Mouse (Mus musculus): Measurements from ENCODE around the gene Ndufv1.
A peak's percentile ranks its signal among the peaks of the same experiment; 100 is the strongest.

The Ndufv1 gene

GRCm38 (mm10) chr19:4001752-4002151 is 10.9 kb downstream of the Ndufv1 start:
- no peak for DNase-seq (ENCODE audit: low spot score)

DNA sequence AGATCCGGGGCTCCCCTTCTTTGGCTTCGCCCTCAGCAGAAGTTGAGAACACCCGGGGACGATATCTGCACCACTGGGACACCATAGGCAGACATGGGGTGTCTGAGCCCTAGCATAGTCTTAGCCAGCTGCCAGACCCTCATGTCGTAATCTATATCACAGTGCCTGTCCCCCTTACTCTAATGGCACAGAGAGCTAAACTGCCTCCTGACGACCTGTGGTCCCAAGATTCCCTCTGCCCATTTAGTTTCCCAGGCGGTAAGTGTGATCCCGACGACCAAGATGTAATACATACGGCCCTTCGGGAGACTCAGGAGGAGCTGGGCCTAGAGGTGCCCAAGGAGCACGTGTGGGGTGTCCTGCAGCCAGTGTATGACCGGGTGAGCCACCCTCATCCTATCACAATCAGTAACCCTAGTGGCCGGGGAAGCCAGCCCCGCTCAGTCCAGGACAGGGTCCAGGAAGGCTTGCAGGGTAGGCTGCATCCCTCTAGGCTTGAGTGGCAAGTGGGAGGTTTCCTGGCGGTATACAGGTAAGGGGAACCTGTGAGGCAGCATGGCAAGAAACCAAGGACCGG is 11.6 kb downstream of the Ndufv1 start:
- DNase-seq (ENCODE audit: low spot score), result no peak

- peak; percentile 98 for DNase-seq (ENCODE audit: low spot score)
Measured at GRCm38 (mm10) chr19:4000119-4000900, 12.3 kb downstream of the Ndufv1 start, which contains the start of the genes Nudt8 and Gm49405. Gene Nudt8 (plus strand): TSS chr19:4000580. Gene Gm49405 (plus strand): TSS chr19:4000626.

DNA sequence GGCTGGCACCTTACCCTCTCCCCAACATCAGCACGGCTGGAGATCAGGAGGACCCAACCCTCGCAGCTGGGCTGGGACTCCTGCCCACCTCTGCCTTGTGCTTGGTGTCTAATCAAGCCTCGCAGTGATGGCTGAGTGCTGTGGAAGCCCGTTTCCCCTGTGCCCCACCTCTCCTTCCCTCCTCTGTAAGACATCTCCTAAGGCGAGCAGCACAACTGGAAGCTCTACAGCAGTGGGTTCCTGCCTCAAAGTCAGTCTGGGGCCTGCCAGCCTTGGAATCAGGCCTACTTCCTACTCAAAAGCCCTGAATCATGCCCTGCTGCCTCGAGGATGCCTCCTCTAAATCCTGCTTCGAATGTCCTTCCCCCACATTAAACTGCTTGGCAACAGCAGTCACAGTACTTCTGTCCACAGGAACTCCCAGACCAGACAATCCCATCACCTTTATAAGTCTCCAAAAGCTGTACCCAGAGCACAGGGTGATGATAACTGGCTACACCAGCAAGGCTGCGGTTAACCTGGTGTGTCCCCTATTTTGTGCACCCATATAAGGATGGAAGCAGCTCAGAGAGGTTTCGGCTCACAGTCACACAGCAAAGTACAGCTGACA is 13.4 kb downstream of the Ndufv1 start:
- no peak for DNase-seq (ENCODE audit: low spot score)

DNA sequence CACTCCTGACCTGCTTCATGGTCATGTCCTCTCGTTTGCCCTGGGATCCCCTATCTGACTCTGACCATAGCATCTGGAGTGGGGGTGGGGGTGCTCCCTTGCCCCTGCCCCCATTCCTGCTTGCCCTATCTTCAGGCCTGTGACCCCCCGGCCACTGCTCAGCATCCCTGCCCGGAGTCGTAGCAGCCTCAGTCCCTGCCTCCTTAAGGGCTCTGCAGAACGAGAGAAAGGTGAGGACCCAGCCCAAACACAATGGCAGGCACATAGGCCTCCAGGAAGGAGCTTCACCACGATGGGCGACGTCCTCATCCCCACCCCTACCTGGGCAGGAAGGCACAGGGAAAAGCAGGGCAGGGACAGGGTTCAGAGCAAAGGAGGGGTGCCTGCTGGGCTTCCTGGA is 14.3 kb downstream of the Ndufv1 start:
- no peak for DNase-seq (ENCODE audit: low spot score)

DNA sequence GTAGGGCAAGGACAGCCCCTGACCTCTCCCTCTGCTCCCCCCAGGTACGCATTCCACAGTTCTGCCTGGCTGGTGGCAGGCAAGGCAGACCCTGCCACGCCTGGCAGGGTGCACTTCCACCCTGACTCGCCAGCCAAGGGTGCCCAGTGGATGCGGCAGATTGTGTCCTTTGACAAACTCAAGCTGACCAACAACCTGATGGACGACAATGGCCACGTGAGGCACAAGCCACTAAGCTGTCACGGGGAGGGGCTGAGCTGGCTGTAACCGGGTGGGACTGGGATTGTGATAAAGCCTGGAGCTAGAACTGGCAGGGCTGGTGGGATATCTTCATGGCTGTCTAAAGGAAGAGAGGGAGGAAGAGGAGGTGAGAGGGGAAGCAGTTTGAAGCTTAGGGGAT is 15.4 kb downstream of the Ndufv1 start:
- DNase-seq (ENCODE audit: low spot score), result no peak

DNA sequence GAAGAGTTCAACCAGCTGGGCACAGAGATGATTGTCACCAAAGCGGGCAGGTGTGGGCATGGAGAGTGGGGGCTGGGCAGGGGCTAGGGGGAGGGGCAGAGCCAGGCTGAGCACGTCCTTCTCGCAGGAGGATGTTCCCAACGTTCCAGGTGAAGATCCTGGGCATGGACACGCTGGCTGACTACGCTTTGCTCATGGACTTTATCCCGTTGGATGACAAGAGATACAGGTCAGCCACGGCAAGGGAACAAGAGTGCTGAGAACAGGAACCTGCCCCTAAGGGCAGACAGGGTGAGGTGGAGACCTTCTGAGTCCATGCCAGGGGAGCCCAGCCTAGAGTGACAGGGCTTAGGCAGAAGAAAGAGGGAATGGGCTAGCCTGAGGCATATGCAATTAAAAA is 15.9 kb downstream of the Ndufv1 start:
- DNase-seq (ENCODE audit: low spot score), result no peak

DNA sequence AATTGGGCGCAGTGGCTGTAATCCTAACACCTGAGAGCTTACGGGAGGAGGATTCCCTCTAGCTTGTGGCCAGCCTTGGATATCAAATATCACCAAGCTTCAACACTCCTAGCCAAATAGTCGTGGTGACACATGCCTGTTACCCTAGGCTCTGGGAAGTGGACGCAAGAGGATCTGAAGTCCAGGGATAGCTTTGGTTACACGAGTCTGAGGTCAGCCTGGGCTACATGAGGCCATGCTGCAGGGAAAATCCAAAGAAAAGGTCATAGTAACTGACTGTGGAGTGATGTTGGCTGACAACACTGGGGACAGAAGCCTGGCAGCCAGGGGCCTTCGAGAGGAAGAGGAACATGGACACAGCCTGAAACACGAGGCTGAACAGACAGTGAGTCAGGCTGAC is 16.5 kb downstream of the Ndufv1 start:
- DNase-seq (ENCODE audit: low spot score), result no peak

DNA sequence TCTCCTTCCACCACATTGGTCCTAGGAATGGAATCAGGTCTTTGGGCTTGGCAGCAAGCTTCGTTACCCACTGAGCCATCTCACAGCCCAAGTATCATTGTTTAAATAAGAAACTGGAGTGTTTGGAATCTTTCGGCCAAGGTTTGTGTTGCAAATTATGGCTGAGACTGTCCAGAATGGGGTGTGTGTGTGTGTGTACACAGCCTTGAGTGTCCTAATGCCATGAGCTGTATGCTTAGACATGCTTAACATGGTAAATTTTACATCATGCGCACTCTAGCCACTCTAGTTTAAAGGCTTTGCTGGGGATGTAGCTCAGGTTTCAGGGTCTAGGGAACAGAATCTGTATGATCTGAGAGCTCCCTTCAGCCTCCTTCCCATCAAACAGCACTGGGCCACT is 17.1 kb downstream of the Ndufv1 start:
- DNase-seq (ENCODE audit: low spot score), result peak; percentile 36

- DNase-seq (ENCODE audit: low spot score), result no peak
Measured at GRCm38 (mm10) chr19:3994932-3995331, 17.7 kb downstream of the Ndufv1 start.

DNA sequence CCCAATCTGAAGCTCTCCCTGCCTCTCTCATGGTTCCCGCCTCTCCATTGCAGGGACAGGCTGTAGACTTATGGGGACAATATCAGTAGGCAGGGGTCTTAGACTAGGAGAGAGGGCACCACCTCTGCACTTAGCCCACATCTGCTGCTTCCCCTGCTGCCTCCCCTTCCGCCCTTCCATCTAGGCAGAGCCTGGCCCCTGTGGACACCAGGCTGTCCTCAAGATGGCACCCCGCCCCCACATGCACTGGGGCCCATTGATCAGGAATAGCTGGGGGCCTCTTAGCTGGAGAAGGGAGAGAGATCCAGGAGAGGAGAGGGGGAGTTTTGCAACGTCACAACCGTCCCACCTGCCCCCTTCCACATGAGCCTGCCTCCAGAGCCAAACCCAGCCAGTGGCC is 20.2 kb downstream of the Ndufv1 start, which contains the start of gene Tbx10:
Gene Tbx10, plus strand, starts transcription at position 337 of the 400 bp plus-strand sequence.
- DNase-seq (ENCODE audit: low spot score), result no peak

DNA sequence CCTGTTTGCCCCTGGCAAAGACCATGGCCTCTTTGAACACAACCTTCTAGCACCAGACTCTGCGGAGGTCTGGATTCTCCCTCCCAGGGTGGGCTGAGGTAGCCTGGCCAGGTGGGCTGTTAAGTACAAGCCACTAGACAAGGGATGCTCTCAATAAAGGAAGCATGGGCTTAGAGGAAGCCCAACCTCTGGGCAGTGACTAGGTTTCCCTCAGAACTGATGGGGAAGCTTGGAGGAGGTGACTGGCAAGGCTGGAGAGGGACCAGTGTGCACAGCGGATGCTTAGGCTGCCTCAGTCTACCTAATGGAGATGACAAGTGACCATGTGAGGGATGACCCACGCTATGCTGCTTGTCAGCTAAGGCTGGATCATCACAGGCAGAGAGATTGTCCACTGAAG is 20.6 kb downstream of the Ndufv1 start:
- no peak for DNase-seq (ENCODE audit: low spot score)

GRCm38 (mm10) chr19:3991562-3991961 is 21.0 kb downstream of the Ndufv1 start:
- DNase-seq (ENCODE audit: low spot score), result no peak

- DNase-seq (ENCODE audit: low spot score), result no peak
Measured at GRCm38 (mm10) chr19:3990804-3991203, 21.8 kb downstream of the Ndufv1 start.

GRCm38 (mm10) chr19:3988750-3989149 is 23.9 kb downstream of the Ndufv1 start:
- DNase-seq (ENCODE audit: low spot score), result no peak

DNA sequence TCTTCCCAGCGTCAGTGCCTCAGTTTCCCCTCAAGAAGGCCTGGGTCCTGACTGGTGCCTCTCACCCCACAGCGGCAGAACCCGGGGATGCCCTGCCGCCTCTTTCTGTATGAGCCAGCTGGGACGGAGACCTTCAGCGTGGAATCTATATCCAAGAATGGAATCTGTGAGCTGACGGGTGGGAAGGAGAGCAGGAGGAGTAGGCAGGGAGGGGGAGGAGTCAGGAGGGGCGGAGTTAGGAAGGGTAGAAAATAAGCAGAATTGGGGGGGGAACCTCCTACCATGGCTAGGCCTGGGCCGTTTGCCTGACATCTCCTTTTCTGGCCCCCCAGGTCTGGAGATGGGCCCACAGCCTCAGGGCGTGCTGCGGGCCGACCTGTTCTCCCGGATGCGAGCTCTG is 24.5 kb downstream of the Ndufv1 start:
- DNase-seq (ENCODE audit: low spot score), result no peak

- peak; percentile 87 for DNase-seq (ENCODE audit: low spot score)
Measured at GRCm38 (mm10) chr19:3986334-3986733, 26.3 kb downstream of the Ndufv1 start, which contains the start of gene Acy3. Gene Acy3 (plus strand): TSS chr19:3986570.

GRCm38 (mm10) chr19:3985261-3985681 is 27.3 kb downstream of the Ndufv1 start:
- peak; percentile 43 for DNase-seq (ENCODE audit: low spot score)

- DNase-seq (ENCODE audit: low spot score), result no peak
Measured at GRCm38 (mm10) chr19:3983527-3984200, 28.9 kb downstream of the Ndufv1 start.

GRCm38 (mm10) chr19:3980917-3981316 is 31.7 kb downstream of the Ndufv1 start:
- no peak for DNase-seq (ENCODE audit: low spot score)

GRCm38 (mm10) chr19:3980309-3980708 is 32.3 kb downstream of the Ndufv1 start:
- DNase-seq (ENCODE audit: low spot score), result peak; percentile 86

DNA sequence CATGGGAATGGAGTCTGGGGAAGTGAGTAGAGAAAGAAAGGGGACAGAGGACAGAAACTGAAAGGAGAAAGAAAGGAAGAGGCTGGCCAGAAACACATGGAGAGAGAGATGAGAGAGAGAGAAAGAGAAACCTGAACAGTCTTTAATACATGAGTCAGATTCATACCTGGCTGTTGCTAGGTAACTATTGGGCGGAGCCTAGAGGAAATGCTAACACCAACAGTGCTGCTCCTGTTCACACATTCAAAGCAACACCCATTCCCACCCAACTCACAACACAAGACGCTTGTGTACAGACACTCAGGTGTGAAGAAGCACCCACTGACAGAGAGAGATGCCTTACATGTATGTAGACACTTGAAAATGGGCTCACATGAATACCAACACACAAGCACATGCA is 36.7 kb downstream of the Ndufv1 start:
- DNase-seq (ENCODE audit: low spot score), result no peak
